Mouse (Mus musculus) neutrophil, adult 83 days (primary cell): Measurements from ENCODE around the gene Wnt10b. TPM values are rescaled to one million over a fixed set of nuclear protein-coding genes. Genes with fewer than 3 reads are reported as not detected.

Source experiments
- total RNA-seq, 2 experiments: library from RNA; stranded (reverse); gene quantifications; one replicate each; pipeline ENCODE4 v1.2.4; 2023

The Wnt10b gene
- not detected for total RNA-seq

GRCm38 (mm10) chr15:98777762-98778161, at the start of gene Wnt10b:
Wnt10b (minus strand) TSS chr15:98778150.

GRCm38 (mm10) chr15:98809390-98809789, 31.4 kb upstream of the Wnt10b start, which contains the start of gene Ddn:
Ddn (minus strand) TSS chr15:98809490.

DNA sequence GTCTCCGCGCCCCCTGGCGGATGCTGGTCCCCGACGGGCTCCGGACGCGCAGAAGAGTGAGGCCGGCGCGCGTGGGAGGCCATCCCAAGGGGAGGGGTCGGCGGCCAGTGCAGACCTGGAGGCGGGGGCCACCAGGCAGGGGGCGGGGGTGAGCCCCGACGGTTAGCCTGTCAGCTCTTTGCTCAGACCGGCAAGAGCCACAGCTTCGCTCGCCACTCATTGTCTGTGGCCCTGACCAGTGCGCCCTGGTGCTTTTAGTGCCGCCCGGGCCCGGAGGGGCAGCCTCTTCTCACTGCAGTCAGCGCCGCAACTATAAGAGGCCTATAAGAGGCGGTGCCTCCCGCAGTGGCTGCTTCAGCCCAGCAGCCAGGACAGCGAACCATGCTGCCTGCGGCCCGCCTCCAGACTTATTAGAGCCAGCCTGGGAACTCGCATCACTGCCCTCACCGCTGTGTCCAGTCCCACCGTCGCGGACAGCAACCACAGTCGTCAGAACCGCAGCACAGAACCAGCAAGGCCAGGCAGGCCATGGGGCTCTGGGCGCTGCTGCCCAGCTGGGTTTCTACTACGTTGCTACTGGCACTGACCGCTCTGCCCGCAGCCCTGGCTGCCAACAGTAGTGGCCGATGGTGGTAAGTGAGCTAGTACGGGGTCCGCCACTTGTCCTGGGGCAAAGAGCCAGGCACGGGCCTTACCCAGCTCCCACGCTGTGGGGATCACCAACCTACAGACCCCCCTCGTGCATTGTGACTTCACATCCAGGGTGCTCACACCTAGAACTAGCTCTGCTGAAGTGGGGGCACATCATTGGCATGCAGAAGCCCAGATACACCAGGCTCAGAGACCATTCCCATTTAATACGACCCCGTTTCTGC, 11.9 kb upstream of the Wnt10b start, which contains the start of gene Wnt1:
Gene Wnt1, plus strand, starts transcription at position 197 of the 875 bp plus-strand sequence.

DNA sequence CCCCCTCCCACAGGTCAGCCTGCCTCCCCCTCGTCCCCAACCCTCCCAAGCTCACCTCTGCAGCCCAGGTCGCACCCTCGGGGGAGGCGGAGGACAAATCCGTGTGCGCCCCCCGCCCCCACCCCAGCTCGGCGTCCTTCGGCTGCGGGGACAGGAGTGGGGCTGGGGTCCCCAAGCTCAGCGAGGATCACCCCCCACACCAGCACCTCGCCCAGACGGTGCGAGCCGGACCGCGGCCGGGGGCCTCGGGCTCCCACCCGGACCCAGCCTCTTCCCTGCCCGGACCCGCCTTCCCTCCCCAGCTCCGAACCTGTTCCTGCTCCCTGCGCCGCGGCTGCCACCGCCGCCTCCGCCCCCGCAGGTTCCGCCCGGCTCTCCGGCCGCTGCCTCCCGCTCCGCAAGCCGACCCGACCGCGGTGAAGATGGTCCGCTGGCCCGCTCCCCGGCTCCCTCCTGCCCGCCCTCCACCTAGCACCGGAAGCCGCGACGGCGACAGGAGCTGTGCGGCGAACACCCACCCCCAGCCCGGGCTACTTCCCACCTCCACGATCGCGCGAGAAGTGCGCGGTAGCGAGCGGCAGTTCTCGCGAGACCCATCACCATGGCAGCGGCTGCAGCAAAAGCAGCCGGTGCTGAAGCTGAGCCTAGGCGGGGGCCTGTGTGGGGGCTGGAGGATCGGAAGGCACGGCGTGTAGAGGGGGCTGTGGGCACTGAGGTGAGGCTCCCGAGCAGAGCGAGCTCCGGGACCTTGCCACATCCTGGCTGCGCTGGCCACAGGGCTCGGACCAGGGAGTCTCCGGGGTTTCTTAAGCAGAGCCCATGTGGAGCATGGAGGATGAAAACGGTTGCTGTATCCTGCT, 15.1 kb downstream of the Wnt10b start, which contains the start of gene Arf3:
Gene Arf3, minus strand, starts transcription at position 545 of the 860 bp plus-strand sequence.

DNA sequence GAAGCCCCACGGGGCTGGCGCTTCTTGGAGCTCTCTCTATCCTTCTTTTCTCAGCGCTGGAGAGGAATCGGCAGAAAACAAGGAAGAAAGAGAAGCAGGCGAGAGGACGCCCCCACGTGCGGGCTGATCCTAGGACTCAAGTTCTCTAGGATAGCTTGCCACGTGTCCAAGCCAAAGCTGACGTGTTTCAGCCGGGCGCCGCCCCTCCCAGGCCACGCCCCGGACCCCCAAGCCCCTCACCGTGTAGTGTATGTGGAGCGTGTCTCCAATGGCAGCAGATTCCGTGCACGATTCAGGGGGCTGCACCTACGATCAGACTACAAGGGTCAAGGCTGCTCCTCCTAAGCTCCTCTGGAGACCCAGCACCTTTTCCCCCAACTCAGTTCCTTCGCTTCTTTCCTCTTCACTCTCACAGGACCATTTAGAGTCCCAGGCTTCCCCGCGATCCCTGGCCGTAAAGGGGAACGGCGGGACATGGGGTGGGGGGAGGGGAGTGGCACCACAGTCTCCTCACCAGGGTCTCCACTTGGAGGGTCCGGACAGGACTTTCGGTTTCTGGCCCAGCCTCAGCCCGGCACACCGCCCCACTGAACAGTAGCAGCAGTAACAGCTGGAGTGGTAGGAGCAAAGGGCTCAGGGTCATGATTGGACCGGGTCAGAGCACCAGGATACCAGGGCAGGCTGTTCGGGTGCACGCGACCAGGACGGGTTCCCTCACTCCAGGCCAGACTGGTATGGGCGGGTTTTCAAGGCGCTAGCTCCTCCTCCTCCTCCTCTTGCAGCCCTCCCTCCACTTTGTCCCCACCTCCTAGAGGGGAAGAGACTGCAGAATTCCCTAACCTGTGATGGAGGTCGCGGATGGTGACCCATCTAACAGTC, 50.3 kb downstream of the Wnt10b start, which contains the start of gene Fkbp11:
Gene Fkbp11, minus strand, starts transcription at position 756 of the 879 bp plus-strand sequence.

Other genes with a start within 250 kb of the Wnt10b start
- 10 to 100 TPM; 28.0 to 29.7 TPM for gene Kansl2, start 243.9 kb downstream of the Wnt10b start, total RNA-seq
- gene Ccnt1, start 207.2 kb downstream of the Wnt10b start, total RNA-seq: 10 to 100 TPM; 51.6 to 56.9 TPM
- gene 4930415O20Rik, start 207.1 kb downstream of the Wnt10b start, total RNA-seq: not detected
- gene Adcy6, start 168.1 kb downstream of the Wnt10b start, total RNA-seq: 1 to 10 TPM; 4.7 to 4.9 TPM
- under 1 TPM; 0.31 to 0.94 TPM for gene Cacnb3, start 147.3 kb downstream of the Wnt10b start, total RNA-seq
- 10 to 100 TPM; 61.6 to 67.6 TPM for gene Ddx23, start 115.3 kb downstream of the Wnt10b start, total RNA-seq
- gene Rnd1, start 100.7 kb downstream of the Wnt10b start, total RNA-seq: 10 to 100 TPM; 13.5 to 16.8 TPM
- gene Ccdc65, start 69.9 kb downstream of the Wnt10b start, total RNA-seq: not detected
- gene Fkbp11, start 50.0 kb downstream of the Wnt10b start, total RNA-seq: 1 to 10 TPM; 2.5 to 3.0 TPM
- 10 to 100 TPM; 67.4 to 74.6 TPM for gene Arf3, start 14.9 kb downstream of the Wnt10b start, total RNA-seq
- gene Wnt1, start 11.7 kb upstream of the Wnt10b start, total RNA-seq: not detected
- gene Ddn, start 31.3 kb upstream of the Wnt10b start, total RNA-seq: not detected
- gene Prkag1, start 53.4 kb upstream of the Wnt10b start, total RNA-seq: 100 to 1,000 TPM; 108 to 110 TPM
- 100 to 1,000 TPM; 106 to 131 TPM for gene Kmt2d, start 93.1 kb upstream of the Wnt10b start, total RNA-seq
- gene Rhebl1, start 116.4 kb upstream of the Wnt10b start, total RNA-seq: 1 to 10 TPM; 2.8 to 3.6 TPM
- gene Dhh, start 120.4 kb upstream of the Wnt10b start, total RNA-seq: not detected
- 10 to 100 TPM; 48.1 to 67.5 TPM for gene Lmbr1l, start 140.1 kb upstream of the Wnt10b start, total RNA-seq
- 100 to 1,000 TPM; 348 to 367 TPM for gene Tuba1b, start 156.4 kb upstream of the Wnt10b start, total RNA-seq
- not detected for gene Gm49450, start 175.4 kb upstream of the Wnt10b start, total RNA-seq
- 100 to 1,000 TPM; 100 to 104 TPM for gene Tuba1a, start 175.6 kb upstream of the Wnt10b start, total RNA-seq